Mouse (Mus musculus) A20 (cell line): ENCODE measurements around the gene Atg101.
"Not testable (repeated sequence)": the region's sequence is repeated elsewhere in the genome, so short reads cannot be mapped to it uniquely, and the experiment has no call there.

Source experiments
- DNase-seq: peaks from one replicate; pipeline ENCODE4 v3.0.0-alpha.2; 2011; ENCODE audit warnings: low read depth, low spot score

The Atg101 gene

DNA sequence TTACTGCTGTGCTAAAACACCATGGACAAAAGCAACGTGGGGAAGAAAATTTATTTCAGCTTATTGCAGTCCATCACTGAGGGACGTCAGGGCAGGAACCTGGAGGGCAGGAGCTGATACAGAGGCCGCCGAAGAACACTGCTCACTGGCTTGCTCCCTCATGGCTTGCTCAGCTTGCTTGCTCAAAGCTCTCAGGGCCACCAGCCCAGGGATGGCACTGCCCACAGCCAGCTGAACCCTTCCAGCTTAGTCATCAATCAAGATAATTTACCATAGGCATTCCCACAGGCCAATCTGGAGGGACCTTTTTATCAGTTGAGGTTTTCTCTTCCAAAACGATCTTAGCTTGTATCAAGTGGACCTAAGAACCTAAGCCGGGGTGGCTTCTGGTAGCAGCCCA lies 27.9 kb downstream of the Atg101 start:
- DNase-seq: no peak

DNA sequence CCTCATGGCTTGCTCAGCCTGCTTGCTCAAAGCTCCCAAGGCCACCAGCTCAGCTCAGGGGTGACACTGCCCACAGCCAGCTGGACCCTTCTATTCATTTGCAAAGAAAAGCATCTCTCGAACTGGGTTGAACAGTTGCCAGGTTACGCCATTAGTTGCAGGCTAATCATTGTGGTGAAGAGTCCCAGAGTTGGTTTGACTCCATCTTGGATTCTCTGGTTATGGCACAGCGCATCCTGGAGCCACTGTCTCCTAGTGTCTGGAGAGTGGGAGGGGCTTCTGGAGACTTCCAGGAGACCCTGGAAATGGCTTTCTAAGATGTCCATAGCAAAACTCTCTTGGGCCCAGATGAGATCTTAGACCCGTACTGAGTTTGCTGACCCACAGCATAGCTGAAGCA lies 31.3 kb downstream of the Atg101 start:
- no peak for DNase-seq

DNA sequence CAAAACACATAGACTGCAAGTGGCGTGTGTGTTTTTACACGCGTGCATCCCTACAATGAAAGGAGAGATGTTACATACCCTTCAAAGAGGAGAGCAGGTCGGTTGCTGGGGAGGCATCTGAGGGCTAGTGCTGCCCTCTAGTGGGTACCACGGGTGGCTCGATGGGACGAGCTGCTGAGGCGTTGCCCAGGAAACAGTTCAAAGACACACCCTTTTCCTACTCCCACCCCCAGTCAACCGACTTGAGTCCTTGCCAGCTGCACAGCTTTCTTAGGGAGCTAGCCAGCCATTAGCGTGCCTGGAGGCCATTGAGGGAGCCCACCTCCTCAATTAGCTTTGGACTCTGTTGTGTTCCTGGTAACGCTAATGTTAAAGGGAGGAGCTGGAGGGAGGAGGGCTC lies 31.8 kb downstream of the Atg101 start:
- peak; percentile 84 for DNase-seq

DNA sequence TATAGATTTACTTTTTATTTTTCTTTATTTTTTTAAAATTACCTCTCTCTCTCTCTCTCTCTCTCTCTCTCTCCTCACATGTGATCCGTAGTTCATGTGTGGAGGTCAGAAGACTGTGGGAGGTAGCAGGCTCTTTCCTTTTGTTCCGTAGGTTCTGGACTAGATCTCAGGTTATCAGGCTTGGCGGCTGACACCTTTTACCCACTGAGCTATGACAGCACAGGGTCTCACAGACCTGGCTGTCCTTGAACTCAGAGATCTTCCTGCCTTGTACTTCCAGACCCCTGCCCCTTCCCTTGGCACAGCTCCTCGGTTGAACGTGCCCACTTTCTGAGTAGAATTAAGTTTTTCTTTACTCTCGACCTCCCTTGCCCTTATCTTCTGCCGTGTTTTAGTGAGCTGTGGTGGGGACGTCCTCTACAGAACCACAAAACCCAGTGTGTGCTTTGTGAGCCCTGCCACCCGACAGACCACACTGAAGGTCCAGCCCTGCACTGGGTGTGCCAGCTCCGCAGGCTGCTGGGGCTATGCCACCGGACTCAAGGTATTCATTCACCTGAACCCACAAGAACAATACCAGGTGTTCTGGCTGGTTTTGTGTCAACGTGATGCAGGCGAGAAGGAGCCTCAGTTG lies 32.3 kb downstream of the Atg101 start:
- DNase-seq: no peak

DNA sequence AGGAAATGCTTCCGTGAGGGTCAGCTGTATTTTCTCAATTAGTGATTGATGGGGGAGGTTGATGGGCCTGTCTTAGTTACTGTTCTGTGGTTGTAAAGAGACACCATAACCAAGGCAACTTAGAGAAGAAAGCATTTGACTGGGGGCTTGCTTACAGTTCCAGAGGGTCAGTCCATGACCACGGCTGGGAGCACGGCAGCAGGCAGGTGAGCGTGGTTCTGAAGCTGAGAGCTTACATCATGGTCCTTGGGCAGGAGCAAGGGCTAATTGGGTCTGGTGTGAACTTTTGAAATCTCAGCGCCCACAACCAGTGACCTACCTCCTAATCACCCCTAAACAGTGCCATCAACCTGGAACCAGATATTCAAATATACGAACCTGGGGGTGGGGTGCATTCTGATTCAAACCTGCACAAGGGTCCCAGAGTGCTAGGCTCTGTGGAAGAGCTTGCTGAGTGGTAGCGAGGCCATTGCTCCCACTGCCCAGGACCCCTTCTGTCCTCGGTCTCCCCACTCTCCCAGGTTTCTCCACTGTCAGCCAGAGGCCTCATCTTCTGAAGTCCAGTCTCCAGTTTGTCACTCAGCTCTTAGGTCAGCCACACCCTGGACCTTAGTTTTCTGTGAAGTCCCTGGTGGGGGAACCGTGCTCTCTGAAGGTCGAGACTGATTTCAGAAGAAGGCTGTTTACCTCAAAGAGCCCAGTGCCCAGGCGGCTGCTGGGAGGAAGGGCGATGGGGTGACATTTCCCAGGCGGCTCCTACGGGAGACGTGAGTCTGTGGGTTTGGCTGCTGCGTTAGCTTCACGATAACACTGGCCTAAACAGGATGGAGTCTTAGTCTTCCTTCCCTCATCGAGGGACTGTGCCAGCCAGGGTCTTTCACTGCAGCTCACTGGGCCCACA lies 33.1 kb downstream of the Atg101 start:
- DNase-seq: no peak

DNA sequence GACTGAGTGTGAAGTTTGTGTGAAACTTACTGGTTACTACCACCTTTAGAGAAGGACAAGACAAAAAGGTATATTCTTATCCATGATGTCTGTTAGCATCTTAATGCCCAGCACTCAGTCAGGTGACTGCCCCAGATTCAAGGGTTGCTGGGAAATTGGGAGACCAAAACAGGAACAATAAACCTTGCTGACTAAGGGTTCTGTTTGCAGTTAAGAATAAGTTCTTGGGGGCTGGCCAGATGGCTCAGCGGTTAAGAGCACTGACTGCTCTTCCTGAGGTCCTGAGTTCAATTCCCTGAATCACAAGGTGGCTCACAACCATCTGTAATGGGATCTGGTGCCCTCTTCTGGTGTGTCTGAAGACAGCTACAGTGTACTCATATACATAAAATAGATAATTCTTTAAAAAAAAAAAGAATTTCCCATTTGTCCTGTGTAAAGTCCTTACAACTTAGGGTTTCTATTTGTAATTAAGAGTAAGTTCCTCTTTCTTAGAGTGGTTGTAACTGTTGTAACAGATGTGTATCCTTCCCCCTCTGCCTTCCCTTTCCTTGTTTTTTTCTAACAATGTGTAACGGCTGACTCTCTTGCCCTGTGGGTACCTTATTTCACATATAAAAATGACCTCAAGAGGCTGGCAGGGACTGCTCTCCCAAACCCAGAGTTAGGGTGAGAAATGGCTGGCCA lies 33.9 kb downstream of the Atg101 start:
- peak; percentile 40 for DNase-seq

DNA sequence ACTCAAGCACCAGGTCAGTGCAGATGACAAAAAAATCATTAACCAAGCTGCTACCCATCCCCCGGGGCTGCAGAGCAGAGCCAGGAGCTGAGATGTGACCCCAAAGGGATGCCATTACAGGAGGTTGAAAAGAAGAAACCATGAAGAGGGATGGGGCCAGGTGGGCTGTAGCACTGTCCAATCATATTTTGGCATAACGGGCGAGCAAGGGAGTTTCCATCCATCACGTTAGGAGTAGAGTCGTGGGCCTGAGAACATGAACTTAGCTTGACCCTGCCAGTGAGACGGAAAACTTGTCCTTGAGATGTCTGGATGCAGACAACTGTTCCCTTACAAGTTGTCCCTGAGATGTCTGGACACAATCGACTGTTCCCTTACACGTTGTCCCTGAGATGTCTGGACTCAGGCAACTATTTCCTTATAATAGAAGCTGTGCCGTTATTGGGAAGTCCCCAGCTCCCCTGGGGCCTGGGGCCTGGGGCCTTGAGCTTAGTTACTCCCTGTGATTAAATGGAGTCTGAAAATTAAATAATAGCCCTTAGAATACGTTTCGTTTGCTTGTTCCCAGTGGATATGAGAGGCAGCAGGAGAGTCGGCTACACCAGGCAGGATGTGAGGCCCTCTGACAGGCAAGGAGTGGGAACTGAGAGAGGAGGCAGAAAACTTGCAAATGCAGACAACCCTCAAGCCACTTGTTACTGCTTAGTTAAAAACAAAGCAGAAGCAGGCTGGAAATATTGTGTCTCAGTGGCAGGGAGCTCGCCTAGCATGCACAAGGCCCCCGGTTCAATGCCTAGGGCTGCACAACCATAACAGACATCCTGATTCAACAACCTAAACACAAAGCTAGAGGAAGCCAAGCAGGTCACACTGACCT lies 35.1 kb downstream of the Atg101 start:
- peak; percentile 52 for DNase-seq

DNA sequence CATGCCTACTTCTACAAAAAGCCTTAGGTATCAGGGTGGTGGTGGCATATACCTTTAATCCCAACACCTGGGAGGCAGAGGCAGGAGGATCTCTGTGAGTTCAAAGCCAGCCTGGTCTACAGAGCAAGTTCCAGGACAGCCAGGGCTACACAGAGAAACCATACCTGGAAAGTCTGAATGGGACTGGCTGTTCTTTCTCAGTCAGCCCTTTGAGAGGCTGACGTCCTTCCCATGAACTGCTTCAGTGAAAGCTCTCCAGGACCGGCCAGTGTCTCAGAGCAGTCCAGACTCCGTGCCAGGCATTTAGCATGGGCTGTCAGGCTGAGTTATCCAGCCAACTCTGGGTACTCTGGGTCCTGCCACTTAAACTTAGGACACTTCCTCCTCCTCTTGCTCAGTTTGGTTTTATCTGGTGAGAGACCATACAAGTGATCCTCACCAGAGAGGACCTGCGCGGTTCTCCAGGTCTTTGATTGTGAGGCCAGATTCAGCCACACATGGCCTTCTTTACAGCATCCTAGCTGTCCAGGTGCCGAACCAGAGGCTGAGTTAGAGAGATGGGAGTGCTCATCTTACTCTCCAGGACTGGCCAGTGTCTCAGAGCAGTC lies 36.0 kb downstream of the Atg101 start:
- DNase-seq: no peak

DNA sequence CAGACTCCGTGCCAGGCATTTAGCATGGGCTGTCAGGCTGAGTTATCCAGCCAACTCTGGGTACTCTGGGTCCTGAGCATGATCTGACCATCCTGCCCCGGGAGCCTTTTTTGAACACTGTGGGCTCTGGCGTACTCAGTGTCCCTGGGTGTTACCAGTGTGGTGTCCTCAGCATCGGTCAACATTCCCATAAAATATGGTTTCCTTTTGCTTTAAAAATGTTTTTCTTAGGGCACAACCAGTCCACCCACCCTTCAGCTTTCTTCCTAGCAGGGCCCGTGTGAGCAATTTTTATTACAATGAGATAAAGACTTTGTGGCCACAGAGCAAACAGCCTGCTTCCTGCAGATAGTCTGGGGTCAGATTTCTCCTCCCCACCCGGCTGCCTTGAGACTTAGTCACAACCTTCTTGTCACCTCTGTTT lies 36.6 kb downstream of the Atg101 start:
- DNase-seq: no peak

DNA sequence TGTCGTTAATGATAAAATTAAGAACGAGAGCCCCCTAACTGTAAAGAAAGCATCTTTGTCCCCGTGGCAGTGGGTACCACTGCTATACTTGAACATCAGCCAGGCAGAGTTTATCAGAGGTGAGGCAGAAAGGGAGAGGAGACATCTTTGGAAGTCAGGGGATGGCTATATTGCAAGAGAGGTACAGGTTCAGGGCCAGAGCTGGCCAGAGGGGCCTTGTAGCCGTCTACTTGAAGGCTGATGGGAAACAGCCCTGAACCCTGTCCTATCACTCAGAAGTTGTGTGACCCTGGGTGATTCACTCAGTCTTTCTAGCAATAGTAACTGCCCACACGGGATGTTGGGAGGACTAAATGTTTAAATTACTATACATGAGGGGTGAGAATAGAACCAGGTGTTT lies 37.1 kb downstream of the Atg101 start:
- no peak for DNase-seq

DNA sequence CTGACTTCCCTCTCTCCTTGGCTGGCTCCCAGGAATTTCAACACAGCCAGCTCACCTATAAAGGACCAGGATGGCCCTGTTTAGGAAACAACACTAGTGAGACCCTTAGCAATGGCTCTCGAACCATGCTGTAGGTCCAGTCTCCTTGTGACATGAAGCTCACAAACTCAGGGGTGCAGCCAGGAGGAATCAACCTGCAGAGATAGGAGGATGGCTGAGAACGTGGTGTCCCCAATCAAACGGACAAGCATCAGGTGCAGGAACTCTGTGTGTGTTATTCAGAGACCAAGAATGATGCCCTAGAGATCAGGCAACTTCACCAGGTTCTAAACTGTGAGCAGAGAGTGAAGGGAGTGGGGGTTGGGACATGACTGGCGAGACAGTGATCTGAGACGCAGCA lies 38.0 kb downstream of the Atg101 start:
- no peak for DNase-seq

DNA sequence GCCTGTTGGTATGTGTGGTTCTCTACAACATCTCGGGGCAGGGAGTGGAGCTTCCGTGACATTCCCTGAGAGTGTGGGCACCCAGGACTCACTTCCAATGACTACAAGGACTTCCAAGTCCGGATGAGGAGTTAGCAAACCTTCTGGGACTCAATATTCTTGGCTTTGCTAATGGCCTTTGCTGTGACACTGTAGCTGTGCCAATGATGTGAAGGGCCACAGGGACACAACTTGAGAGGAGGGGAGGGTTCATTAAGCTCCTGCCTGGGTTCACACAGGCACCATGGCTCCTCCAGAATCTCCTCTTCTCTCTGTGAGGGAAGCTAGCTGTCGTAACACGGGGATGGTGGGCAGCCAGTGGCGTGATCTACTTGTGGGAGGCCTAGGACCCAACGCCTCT lies 38.6 kb downstream of the Atg101 start:
- DNase-seq: no peak

DNA sequence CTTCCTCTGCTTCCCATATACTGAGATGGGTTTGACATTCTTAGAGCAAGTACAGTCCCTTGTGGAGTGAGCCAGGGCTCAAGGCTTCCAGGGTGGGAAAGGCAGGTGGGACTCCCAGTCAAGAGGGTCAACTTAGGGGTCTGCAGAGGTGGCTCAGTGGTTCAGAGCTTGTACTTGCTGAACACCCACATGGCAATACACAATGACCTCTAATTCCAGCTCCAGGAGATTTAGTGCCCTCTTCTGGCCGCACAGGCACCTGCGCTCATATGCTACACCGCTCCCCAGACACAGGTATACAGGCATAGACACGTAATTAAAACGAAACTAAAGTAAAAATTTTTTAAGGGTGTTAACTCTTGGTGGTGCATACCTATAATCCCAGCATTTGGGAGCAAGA lies 39.4 kb downstream of the Atg101 start:
- DNase-seq: peak; percentile 18

DNA sequence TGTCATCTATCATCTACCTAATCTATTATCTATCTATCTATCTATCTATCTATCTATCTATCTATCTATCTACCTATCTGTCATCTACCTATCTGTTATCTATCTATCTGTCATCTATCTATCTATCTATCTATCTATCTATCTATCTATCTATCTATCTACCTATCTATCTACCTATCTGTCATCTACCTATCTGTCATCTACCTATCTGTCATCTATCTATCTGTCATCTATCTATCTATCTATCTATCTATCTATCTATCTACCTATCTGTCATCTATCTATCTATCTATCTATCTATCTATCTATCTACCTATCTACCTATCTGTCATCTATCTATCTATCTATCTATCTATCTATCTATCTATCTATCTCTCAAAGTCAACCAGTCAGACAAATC lies 40.3 kb downstream of the Atg101 start:
- not testable (repeated sequence) for DNase-seq

DNA sequence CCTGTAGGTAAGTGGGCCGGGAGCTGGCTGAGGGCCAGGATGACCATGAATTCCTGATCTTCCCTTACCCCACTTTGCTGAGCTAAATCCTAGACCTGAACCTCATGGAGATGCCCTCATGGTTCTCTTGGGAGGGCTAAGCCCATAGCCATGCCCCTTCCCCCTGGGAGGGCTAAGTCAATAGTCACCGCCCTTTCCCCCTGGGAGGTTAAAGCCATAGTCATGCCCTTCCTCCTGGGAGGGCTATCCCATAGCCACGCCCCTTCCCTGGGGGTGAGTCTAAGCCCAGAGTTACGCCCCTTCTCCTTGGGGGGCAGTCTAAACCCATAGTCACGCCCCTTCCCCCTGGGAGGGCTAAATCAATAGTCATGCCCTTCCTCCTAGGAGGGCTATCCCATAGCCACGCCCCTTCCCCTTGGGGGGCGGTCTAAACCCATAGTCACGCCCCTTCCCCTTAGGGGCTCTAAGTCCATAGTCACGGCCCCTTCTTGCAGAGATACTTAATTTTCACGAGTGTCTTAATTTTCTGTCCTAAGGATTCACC lies 42.0 kb downstream of the Atg101 start:
- peak; percentile 9 for DNase-seq

DNA sequence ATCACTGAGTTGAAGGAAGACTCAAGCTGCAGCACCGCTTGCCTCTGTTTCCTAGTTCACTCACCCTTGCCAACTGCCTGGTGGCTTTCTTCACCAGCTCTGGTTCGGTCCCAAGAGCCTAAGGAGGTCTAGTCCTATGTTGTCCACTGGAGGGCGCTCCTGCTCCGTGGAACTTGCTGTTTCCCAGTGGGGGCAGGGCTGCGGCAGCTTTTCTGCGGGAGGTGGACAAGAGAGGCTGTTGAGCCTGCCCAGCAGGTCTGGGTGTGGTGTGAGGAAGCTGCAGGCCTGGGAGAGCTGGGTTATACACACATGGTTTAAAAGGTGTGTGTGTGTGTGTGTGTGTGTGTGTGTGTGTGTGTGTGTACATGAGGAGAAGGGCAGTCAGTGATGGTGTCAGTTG lies 43.2 kb downstream of the Atg101 start:
- peak; percentile 59 for DNase-seq

DNA sequence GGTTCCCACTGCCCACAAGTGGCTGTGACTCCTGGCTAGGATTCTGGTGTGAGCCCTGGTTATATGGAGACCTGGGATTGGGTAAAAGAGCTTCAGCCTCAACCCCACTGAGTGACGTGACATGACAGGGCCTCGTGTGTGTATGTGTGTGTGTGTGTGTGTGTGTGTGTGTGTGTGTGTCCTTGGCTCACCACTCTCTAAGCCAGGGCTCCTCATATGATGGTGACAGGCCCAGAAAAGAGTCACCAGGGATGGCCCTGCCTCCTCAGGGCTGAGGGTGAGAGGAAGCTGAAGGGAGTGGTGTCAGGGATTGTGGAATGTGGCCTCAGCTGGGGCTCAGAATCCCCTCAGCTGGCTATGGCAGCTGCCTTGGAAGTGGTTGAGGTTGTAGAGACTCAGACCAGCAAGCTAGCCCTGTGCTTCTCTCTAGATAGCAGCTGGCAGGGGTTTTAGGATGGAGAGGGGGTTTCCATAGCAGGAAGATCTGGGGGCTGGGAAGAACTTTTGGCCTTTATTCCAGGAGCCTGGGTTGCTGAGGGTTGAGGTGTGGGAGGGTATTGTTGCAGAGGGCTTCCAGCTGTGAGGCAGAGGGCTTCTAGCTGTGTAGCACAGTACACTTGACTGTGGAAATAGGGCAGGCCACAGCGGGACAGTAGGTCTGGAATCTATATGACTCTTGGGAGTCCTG lies 44.9 kb downstream of the Atg101 start:
- no peak for DNase-seq

DNA sequence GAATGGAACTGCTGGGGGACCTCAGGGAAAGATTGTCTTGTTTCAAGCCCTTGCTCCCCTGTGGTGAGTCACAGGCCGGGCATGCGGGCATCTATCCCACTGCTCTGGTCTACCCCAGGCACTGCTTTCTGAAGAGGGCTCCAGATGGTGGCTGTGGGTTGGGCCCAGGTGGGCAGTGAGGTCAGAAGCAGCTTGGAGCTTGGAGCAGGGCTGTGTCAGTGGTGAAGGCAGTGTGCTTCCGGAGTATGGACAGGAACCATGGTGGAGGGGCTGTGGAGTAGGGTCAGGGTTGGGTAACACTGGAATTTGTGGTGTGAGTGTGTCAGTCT lies 45.5 kb downstream of the Atg101 start:
- DNase-seq: no peak

DNA sequence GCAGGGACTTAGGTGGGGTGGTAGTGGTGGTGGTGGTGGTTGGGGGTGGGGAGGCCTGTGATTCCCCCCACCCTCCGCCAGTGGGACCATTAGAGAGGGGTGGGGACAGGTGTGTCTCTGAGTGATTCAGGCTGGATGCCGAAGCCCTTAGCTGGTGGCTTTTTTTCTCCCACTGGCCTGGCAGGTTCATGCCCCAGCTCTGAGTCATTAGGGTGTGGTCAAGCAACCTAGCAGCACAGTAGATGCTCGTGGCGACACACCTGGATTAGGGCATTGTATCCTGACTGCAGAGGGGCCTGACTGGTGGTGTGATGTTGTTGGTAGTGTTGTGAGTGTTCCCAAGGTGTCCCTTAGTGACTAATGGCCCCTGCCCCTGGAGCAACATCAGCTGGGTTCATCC lies 47.0 kb downstream of the Atg101 start:
- DNase-seq: no peak

DNA sequence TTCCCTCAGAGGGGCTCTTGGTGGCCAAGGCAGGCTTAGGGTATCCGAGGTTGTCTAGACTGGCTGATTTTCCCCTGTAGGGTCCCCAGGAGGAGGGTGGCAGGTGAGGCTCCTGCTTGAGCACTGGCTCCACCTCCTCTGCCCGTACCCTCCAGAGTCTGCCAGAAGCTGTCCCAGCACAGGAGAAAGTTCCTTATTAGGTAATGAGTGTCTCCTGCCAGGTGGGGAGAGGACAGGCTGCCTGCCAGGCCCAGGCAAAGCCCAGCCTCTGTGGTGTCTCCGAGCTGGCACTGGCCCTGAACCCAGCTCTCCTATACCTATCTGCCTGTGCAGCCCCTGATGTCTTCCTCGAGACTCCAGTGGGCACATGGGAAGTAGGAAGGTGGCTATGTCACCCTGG lies 48.3 kb downstream of the Atg101 start:
- DNase-seq: no peak
